Mouse (Mus musculus) embryonic fibroblast, embryonic 13.5 days (primary cell): Measurements from ENCODE around the gene Myo18a.
A peak's percentile ranks its signal among the peaks of the same experiment; 100 is the strongest.

Experiments used
- CTCF ChIP-seq: IDR thresholded peaks from 2 replicates; pipeline ENCODE4 v1.5.1; 2011; ENCODE audit warnings: mild to moderate bottlenecking, control low read depth, low read length, moderate library complexity, borderline replicate concordance; ENCODE audit not compliant: insufficient read depth
- POLR2A ChIP-seq: IDR thresholded peaks from 2 replicates; pipeline ENCODE4 v1.6.1; 2011; ENCODE audit warnings: low read depth, mild to moderate bottlenecking, control low read depth, low read length, moderate library complexity

DNA sequence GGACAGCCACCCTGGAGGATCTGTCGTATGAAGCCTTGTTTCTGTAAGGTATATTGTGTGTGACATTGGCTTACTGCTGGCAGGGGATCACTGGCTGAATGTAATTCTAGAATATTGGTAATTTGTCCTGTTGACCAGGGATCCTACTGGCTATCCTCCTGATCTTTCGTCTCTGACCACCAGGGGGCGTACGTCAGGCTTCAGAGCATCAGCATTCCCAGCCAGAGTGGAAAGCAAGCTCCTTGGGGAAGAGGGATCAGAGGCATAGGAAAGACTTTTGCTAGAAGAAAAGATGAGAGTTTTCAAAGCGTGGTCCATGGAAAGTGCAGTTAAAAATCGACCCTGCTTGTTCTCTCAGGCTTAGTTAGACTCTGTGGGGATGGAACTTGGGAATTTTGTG is 25.8 kb upstream of the Myo18a start:
- peak; percentile 82 for TF ChIP-seq CTCF
- TF ChIP-seq POLR2A, result no peak
